Mouse (Mus musculus) heart, postnatal 0 days (tissue): ENCODE data around the gene Ifitm7.

ENCODE experiments used
- CTCF ChIP-seq: IDR thresholded peaks from 2 replicates; pipeline ENCODE4 v1.5.1; 2016; ENCODE audit warnings: antibody characterized with exemption, control low read depth, low read depth
- EP300 ChIP-seq: IDR thresholded peaks from 2 replicates; pipeline ENCODE4 v1.6.1; 2016; ENCODE audit warnings: antibody characterized with exemption, low read depth

GRCm38 (mm10) chr16:13945153-13945552, 41.5 kb downstream of the Ifitm7 start:
- no peak for TF ChIP-seq EP300
- no peak for TF ChIP-seq CTCF
